Mouse (Mus musculus): ENCODE data around the gene Zfp3.

- TF ChIP-seq CTCF (IDR thresholded peaks at IDR 0.05; ENCODE audit: control insufficient read depth, insufficient read depth, insufficient replicate concordance, low read depth, low read length), result no peak
- no peak for TF ChIP-seq POLR2A (IDR thresholded peaks at IDR 0.05; ENCODE audit: control insufficient read depth, low read depth, low read length)
These were observed 33.5 kb upstream of the Zfp3 start for GRCm38 (mm10) chr11:70730427-70731038.

Measured in testis, adult 2 months (tissue).